Mouse (Mus musculus): Measurements from ENCODE around the gene Tmem256.

DNA sequence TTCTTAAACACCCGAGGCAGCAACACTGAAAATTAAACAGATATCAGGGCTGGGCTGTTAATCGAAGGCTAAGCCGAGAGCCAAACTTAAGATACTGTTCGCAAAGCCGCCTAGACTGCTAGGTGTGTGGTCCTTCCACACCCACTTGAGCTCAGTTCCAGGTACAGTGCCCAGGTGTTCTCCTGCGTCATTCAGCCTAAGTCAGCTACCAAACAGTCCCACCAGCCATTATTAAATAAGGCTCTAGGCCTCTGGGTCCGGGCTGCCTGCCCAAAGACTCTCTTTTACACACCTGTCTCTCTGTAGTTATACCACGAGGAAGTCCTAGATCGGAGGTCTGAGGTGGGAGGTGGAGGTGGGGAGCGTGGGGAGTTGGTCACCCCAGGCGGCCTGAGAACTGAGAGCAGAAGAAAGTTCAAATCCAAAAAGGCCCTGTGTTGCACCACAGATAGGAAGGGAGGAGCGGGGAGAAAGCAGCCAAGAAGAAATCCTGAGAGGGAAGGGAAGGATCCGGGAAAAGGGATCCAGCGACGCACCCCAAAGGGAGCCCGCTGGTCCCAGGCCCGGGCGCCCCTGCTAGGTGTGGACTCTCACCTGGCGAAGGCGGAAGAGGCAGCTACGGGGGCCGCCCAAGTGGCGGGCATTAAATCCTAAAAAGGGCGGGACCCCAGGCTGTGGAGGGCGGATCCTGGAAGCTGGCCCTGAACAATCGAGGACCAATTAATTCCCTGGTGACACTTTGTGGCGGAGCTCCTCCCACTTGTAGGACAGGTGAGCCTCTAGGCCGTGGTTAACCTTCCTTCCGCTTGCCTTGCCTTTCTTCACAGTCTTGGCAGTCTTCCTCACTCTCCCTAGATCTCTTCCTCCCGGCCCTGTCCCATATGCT lies 20.0 kb downstream of the Tmem256 start, which contains the start of gene Tnk1:
- TF ChIP-seq EP300 (IDR thresholded peaks at IDR 0.05; ENCODE audit: low read depth) (no peak), CTCF (IDR thresholded peaks at IDR 0.05; ENCODE audit: low read depth) (no peak)

Measured in liver, embryonic 14.5 days (tissue).